Mouse (Mus musculus) lung, adult 2 months (tissue): ENCODE measurements around the gene C2cd4a.

Experiments used
- CTCF ChIP-seq: fragments of 200-500 bp; IDR thresholded peaks from 2 replicates; pipeline ENCODE4 v1.5.1; 2011; ENCODE audit warnings: mild to moderate bottlenecking, low read length, control low read depth; ENCODE audit not compliant: insufficient read depth
- POLR2A ChIP-seq: fragments of 200-500 bp; IDR thresholded peaks from 2 replicates; pipeline ENCODE4 v1.6.1; 2011; ENCODE audit warnings: low read depth, mild to moderate bottlenecking, control low read depth, low read length, borderline replicate concordance; ENCODE audit errors: extremely low read depth

- TF ChIP-seq CTCF (no peak), POLR2A (no peak)
These were observed 37.5 kb downstream of the C2cd4a start for GRCm38 (mm10) chr9:67794668-67795067.
